In genomic region chr12:79806990-79807389, GRCm38 (mm10) we compare ENCODE assay signal across 9 mouse cellular contexts.
DNase-seq lines count a peak whose midpoint lies in the region; ATAC-seq and TF ChIP-seq lines count a peak whose summit lies in the region.
"Had no signal": no experiment of that assay in that cellular context is flagged by ENCODE, and none has a peak within 500 bp of the region (broad histone marks: within the 10 kb centered on the region; RNA-seq: fewer than 3 reads in every experiment).

No protein-coding gene starts in this region.

- H3K27ac ChIP-seq in lung, embryonic 14.5 days (ENCODE audit: low read depth) = peak overlapping the region; percentile 42; the same call in 1 of the 2 replicates
- peak overlapping the region; percentile 44; the same call in 1 of the 2 replicates for H3K27ac ChIP-seq in forebrain, embryonic 14.5 days (ENCODE audit: low read depth, low read length)
- peak overlapping the region; percentile 77; the same call in 1 of the 2 replicates for H3K27ac ChIP-seq in limb, embryonic 10.5 days
- H3K27ac ChIP-seq in stomach, embryonic 16.5 days (ENCODE audit: low read length) = peak overlapping the region; percentile 63

- H3K27me3 ChIP-seq in lung, embryonic 14.5 days (ENCODE audit: insufficient read depth, low read length) = no peaks in the 10 kb centered on the region
- H3K27me3 ChIP-seq in forebrain, embryonic 14.5 days (replicated peaks; ENCODE audit: control insufficient read depth, insufficient read depth, low read length) = no peaks in the 10 kb centered on the region
- H3K27me3 ChIP-seq in limb, embryonic 10.5 days (ENCODE audit: low read depth, poor library complexity, severe bottlenecking) = no peaks in the 10 kb centered on the region
- H3K27me3 ChIP-seq in stomach, embryonic 16.5 days (ENCODE audit: control insufficient read depth, insufficient read depth, low read length) = no peaks in the 10 kb centered on the region

- no peak for TF ChIP-seq CTCF in lung, embryonic 14.5 days (IDR thresholded peaks at IDR 0.05; ENCODE audit: low read depth)
- TF ChIP-seq CTCF in lung, adult 2 months (IDR thresholded peaks at IDR 0.05; ENCODE audit: insufficient read depth, low read length) = no peak

- peaks cover 25% of the 10 kb centered on the region for H3K4me1 ChIP-seq in lung, embryonic 14.5 days (ENCODE audit: insufficient read depth)
- 0 out of 2 replicates have a peak, but pooled peaks cover 2% of the 10 kb centered on the region for H3K4me1 ChIP-seq in lung, adult 2 months (ENCODE audit: control insufficient read depth, insufficient read depth, low read length)
- H3K4me1 ChIP-seq in forebrain, embryonic 14.5 days (ENCODE audit: control insufficient read depth, insufficient read depth, low read length) = peaks cover 15% of the 10 kb centered on the region
- peaks cover 67% of the 10 kb centered on the region for H3K4me1 ChIP-seq in limb, embryonic 10.5 days
- peaks cover 32% of the 10 kb centered on the region for H3K4me1 ChIP-seq in stomach, embryonic 16.5 days (ENCODE audit: control insufficient read depth, insufficient read depth, low read length)

- ATAC-seq in lung, embryonic 14.5 days (ENCODE audit: insufficient read depth) = no peak
- ATAC-seq in forebrain, embryonic 14.5 days = 0 out of 2 replicates have a peak, but pooled peaks have one; percentile 10
- ATAC-seq in stomach, embryonic 16.5 days (ENCODE audit: insufficient read depth, low FRiP score) = no peak

- H3K9ac ChIP-seq in lung, embryonic 14.5 days = no peak overlapping the region
- peak overlapping the region; percentile 47 for H3K9ac ChIP-seq in forebrain, embryonic 14.5 days (ENCODE audit: low read length)
- H3K9ac ChIP-seq in stomach, embryonic 16.5 days (ENCODE audit: low read length) = peak overlapping the region; percentile 29; the same call in 1 of the 2 replicates

- no peaks in the 10 kb centered on the region for H3K9me3 ChIP-seq in lung, embryonic 14.5 days (ENCODE audit: low read depth, low read length)
- no peaks in the 10 kb centered on the region for H3K9me3 ChIP-seq in forebrain, embryonic 14.5 days (replicated peaks; ENCODE audit: control insufficient read depth, low read length)
- no peaks in the 10 kb centered on the region for H3K9me3 ChIP-seq in limb, embryonic 10.5 days (replicated peaks)
- H3K9me3 ChIP-seq in stomach, embryonic 16.5 days (replicated peaks; ENCODE audit: control insufficient read depth, low read length) = no peaks in the 10 kb centered on the region

- WGBS in lung, embryonic 14.5 days = 74% methylated on average over 4 of the region's 4 CpGs
- WGBS in lung, adult 2 months = 89% methylated on average over 4 of the region's 4 CpGs
- WGBS in forebrain, embryonic 14.5 days = 37% methylated on average over 4 of the region's 4 CpGs
- WGBS in limb, embryonic 10.5 days = 66% methylated on average over 4 of the region's 4 CpGs
- 77% methylated on average over 4 of the region's 4 CpGs for WGBS in stomach, embryonic 16.5 days

- H3K4me2 ChIP-seq in lung, embryonic 14.5 days = no peak overlapping the region
- no peak overlapping the region for H3K4me2 ChIP-seq in forebrain, embryonic 14.5 days (ENCODE audit: low read length)
- no peak overlapping the region for H3K4me2 ChIP-seq in stomach, embryonic 16.5 days (ENCODE audit: low read depth, low read length)

- H3K36me3 ChIP-seq in lung, embryonic 14.5 days (ENCODE audit: insufficient read depth) = no peaks in the 10 kb centered on the region
- H3K36me3 ChIP-seq in forebrain, embryonic 14.5 days (ENCODE audit: control insufficient read depth, insufficient read depth, low read length) = no peaks in the 10 kb centered on the region
- no peaks in the 10 kb centered on the region for H3K36me3 ChIP-seq in limb, embryonic 10.5 days
- no peaks in the 10 kb centered on the region for H3K36me3 ChIP-seq in stomach, embryonic 16.5 days (ENCODE audit: control insufficient read depth, insufficient read depth, low read length)

- H3K4me3 ChIP-seq in lung, embryonic 14.5 days (ENCODE audit: low read depth, low read length) = no peak overlapping the region
- no peak overlapping the region for H3K4me3 ChIP-seq in lung, adult 2 months (replicated peaks; ENCODE audit: extremely low read depth, low read depth, low read length)
- no peak overlapping the region for H3K4me3 ChIP-seq in forebrain, embryonic 14.5 days (ENCODE audit: low read depth, low read length)
- H3K4me3 ChIP-seq in limb, embryonic 10.5 days = no peak overlapping the region
- H3K4me3 ChIP-seq in stomach, embryonic 16.5 days (replicated peaks; ENCODE audit: low read length) = no peak overlapping the region

- DNase-seq in lung, embryonic 14.5 days = no peak
- DNase-seq in lung, adult 2 months = no peak
- no peak for DNase-seq in forebrain, embryonic 14.5 days (ENCODE audit: low spot score)
- DNase-seq in limb, embryonic 10.5 days (ENCODE audit: low spot score) = no peak
- DNase-seq in cerebellum, postnatal 4 days (ENCODE audit: low spot score in 2 of 2) = no peak
- no peak for DNase-seq in right cerebral cortex, adult 18-20 months
- DNase-seq: lung, postnatal 4 days; right cerebral cortex, postnatal 25 days had no signal

- no peak for TF ChIP-seq POLR2A in lung, adult 2 months (IDR thresholded peaks at IDR 0.05; ENCODE audit: borderline replicate concordance, extremely low read depth, low read depth, low read length)
